Mouse (Mus musculus) MEL (cell line): ENCODE measurements at regions not wholly inside any gene's neighbourhood (a gene's known extent, or its start where the extent isn't known, plus 50 kb on each side); places are given as distances from the start of the nearest gene placed in this dataset.

Experiments
- DNase-seq: peaks from one replicate; pipeline ENCODE4 v3.0.0; 2011; ENCODE audit warnings: low read depth, low spot score
- H3K27ac ChIP-seq: 2 replicates; pipeline ENCODE4 v1.5.1; 2012; ENCODE audit warnings: low read depth, mild to moderate bottlenecking, control low read depth, low read length, moderate library complexity; ENCODE audit not compliant: control insufficient read depth
- H3K27me3 ChIP-seq, 2 experiments: fragments of 150-350 bp in 1 of 2; sonication (generic) in 1 of 2; 2 replicates each; pipeline ENCODE4 v1.6.1; 2012; ENCODE audit warnings: low read length in 2 of 2, mild to moderate bottlenecking in 2 of 2, improper control_type of control experiment in 1 of 2, moderate library complexity in 1 of 2; ENCODE audit not compliant: insufficient read depth in 2 of 2, control insufficient read depth in 1 of 2
- H3K36me3 ChIP-seq, 2 experiments: 2 replicates each; pipeline ENCODE4 v1.6.1; 2012 to 2014; ENCODE audit warnings: low read length in 2 of 2, improper control_type of control experiment in 1 of 2, inconsistent platforms in 1 of 2, mild to moderate bottlenecking in 1 of 2; ENCODE audit not compliant: insufficient read depth in 2 of 2, control insufficient read depth in 1 of 2
- H3K4me1 ChIP-seq, 2 experiments: fragments of 150-350 bp in 1 of 2; sonication (generic) in 1 of 2; 2 replicates each; pipeline ENCODE4 v1.6.1; 2012; ENCODE audit warnings: low read length in 2 of 2, improper control_type of control experiment in 1 of 2, mild to moderate bottlenecking in 1 of 2; ENCODE audit not compliant: insufficient read depth in 2 of 2, control insufficient read depth in 1 of 2
- H3K4me3 ChIP-seq, 2 experiments: fragments of 150-350 bp in 1 of 2; sonication (generic) in 1 of 2; 2 replicates each; pipeline ENCODE4 v1.5.1; 2012; ENCODE audit warnings: low read depth in 2 of 2, low read length in 2 of 2, mild to moderate bottlenecking in 2 of 2, moderate library complexity in 2 of 2, control low read depth in 1 of 2, improper control_type of control experiment in 1 of 2; ENCODE audit not compliant: control insufficient read depth in 1 of 2, insufficient read depth in 1 of 2
- H3K79me2 ChIP-seq: 2 replicates; pipeline ENCODE4 v1.6.1; 2012; ENCODE audit warnings: mild to moderate bottlenecking, low read length, moderate library complexity; ENCODE audit not compliant: control insufficient read depth, poor library complexity, insufficient read depth
- H3K9ac ChIP-seq: 2 replicates; pipeline ENCODE4 v1.6.1; 2012; ENCODE audit warnings: low read depth, mild to moderate bottlenecking, control low read depth, low read length, moderate library complexity; ENCODE audit not compliant: control insufficient read depth, poor library complexity, severe bottlenecking
- H3K9me3 ChIP-seq: fragments of 150-350 bp; sonication (generic); replicated peaks from 2 replicates; pipeline ENCODE4 v1.6.1; 2012; ENCODE audit warnings: mild to moderate bottlenecking, low read length, improper control_type of control experiment, moderate library complexity; ENCODE audit not compliant: insufficient read depth
- BHLHE40 ChIP-seq: IDR thresholded peaks from 2 replicates; pipeline ENCODE4 v1.6.1; 2012; ENCODE audit warnings: low read depth, mild to moderate bottlenecking, inconsistent platforms, low read length, improper control_type of control experiment, borderline replicate concordance
- CHD2 ChIP-seq: IDR thresholded peaks from 2 replicates; pipeline ENCODE4 v1.6.1; 2011; ENCODE audit warnings: low read length, improper control_type of control experiment
- CTCF ChIP-seq, 3 experiments: IDR thresholded peaks in 2 of 3; conservative IDR thresholded peaks in 1 of 3; 2 replicates each; pipeline ENCODE4 v1.5.1; 2011 to 2012; ENCODE audit warnings: low read length in 3 of 3, low read depth in 2 of 3, mild to moderate bottlenecking in 2 of 3, improper control_type of control experiment in 1 of 3, inconsistent platforms in 1 of 3, mixed read lengths in 1 of 3, moderate library complexity in 1 of 3; ENCODE audit not compliant: control insufficient read depth in 1 of 3, insufficient read depth in 1 of 3, poor library complexity in 1 of 3, severe bottlenecking in 1 of 3
- E2F4 ChIP-seq: IDR thresholded peaks from 2 replicates; pipeline ENCODE4 v1.6.1; 2011; ENCODE audit warnings: low read depth, low read length, improper control_type of control experiment, borderline replicate concordance
- JUND ChIP-seq: IDR thresholded peaks from 2 replicates; pipeline ENCODE4 v1.6.1; 2011; ENCODE audit warnings: low read depth, mild to moderate bottlenecking, improper control_type of control experiment, low read length
- MAX ChIP-seq: IDR thresholded peaks from 2 replicates; pipeline ENCODE4 v1.6.1; 2011; ENCODE audit warnings: low read length, improper control_type of control experiment
- MAZ ChIP-seq: IDR thresholded peaks from 2 replicates; pipeline ENCODE4 v1.6.1; 2012; ENCODE audit warnings: low read depth, mild to moderate bottlenecking, inconsistent platforms, low read length, improper control_type of control experiment
- MYC ChIP-seq: IDR thresholded peaks from 2 replicates; pipeline ENCODE4 v1.6.1; 2011; ENCODE audit warnings: low read depth, mild to moderate bottlenecking, low read length, improper control_type of control experiment, moderate library complexity
- TAL1 ChIP-seq: IDR thresholded peaks from 2 replicates; pipeline ENCODE4 v1.6.1; 2012; ENCODE audit warnings: mild to moderate bottlenecking, inconsistent platforms, low read length, moderate library complexity, mixed read lengths
- UBTF ChIP-seq: IDR thresholded peaks from 2 replicates; pipeline ENCODE4 v1.6.1; 2012; ENCODE audit warnings: low read depth, mild to moderate bottlenecking, inconsistent platforms, low read length, improper control_type of control experiment, moderate library complexity, borderline replicate concordance; ENCODE audit not compliant: insufficient read depth
- USF1 ChIP-seq: IDR thresholded peaks from 2 replicates; pipeline ENCODE4 v1.6.1; 2014; ENCODE audit warnings: low read depth, mild to moderate bottlenecking, inconsistent platforms, low read length, improper control_type of control experiment, moderate library complexity
- USF2 ChIP-seq, 2 experiments: IDR thresholded peaks; 2 replicates each; pipeline ENCODE4 v1.6.1; 2011 to 2012; ENCODE audit warnings: improper control_type of control experiment in 2 of 2, low read length in 2 of 2, borderline replicate concordance in 1 of 2, inconsistent platforms in 1 of 2, low read depth in 1 of 2, mild to moderate bottlenecking in 1 of 2; ENCODE audit not compliant: insufficient read depth in 1 of 2
- ZMIZ1 ChIP-seq: IDR thresholded peaks from 2 replicates; pipeline ENCODE4 v1.6.1; 2012; ENCODE audit warnings: low read depth, mild to moderate bottlenecking, inconsistent platforms, low read length, improper control_type of control experiment, moderate library complexity

GRCm38 (mm10) chr2:12776866-12777265 is 147.0 kb upstream of the Pter start:
- Histone ChIP-seq H3K4me3 (no peak overlapping the region), H3K9me3 (no peaks in the 10 kb centered on the region), H3K9ac (no peak overlapping the region), H3K4me1 (no peaks in the 10 kb centered on the region), H3K27ac (no peak overlapping the region), H3K36me3 (no peaks in the 10 kb centered on the region), H3K79me2 (no peaks in the 10 kb centered on the region), H3K27me3 (no peaks in the 10 kb centered on the region; a peak in 1 of 4 replicates)
- TF ChIP-seq BHLHE40 = no peak
- no peak for TF ChIP-seq USF2 (IDR thresholded peaks at IDR 0.05; ENCODE audit: borderline replicate concordance in 1 of 2, insufficient read depth in 1 of 2, low read depth in 1 of 2, low read length in 2 of 2)
- DNase-seq = no peak

GRCm38 (mm10) chr2:12777696-12778095 is 146.1 kb upstream of the Pter start:
- DNase-seq = no peak
- Histone ChIP-seq H3K27me3 (no peaks in the 10 kb centered on the region; a peak in 1 of 4 replicates), H3K79me2 (no peaks in the 10 kb centered on the region), H3K9ac (no peak overlapping the region), H3K4me3 (no peak overlapping the region), H3K9me3 (no peaks in the 10 kb centered on the region), H3K36me3 (no peaks in the 10 kb centered on the region), H3K27ac (no peak overlapping the region), H3K4me1 (no peaks in the 10 kb centered on the region)
- no peak for TF ChIP-seq ZMIZ1
- no peak for TF ChIP-seq MYC
- TF ChIP-seq MAX = no peak
- TF ChIP-seq JUND = no peak

- Histone ChIP-seq H3K9ac (no peak overlapping the region), H3K4me3 (no peak overlapping the region), H3K27me3 (no peaks in the 10 kb centered on the region; a peak in 1 of 4 replicates)
- TF ChIP-seq USF1 = no peak
- no peak for TF ChIP-seq TAL1
- TF ChIP-seq MAZ = no peak
- no peak for TF ChIP-seq CHD2
- TF ChIP-seq CTCF (IDR thresholded peaks at IDR 0.05 in 2 of 3, conservative IDR thresholded peaks at IDR 0.05 in 1 of 3; ENCODE audit: control insufficient read depth in 1 of 3, insufficient read depth in 1 of 3, low read depth in 2 of 3, low read length in 3 of 3, poor library complexity in 1 of 3, severe bottlenecking in 1 of 3) = no peak
- no peak for TF ChIP-seq ZMIZ1
- TF ChIP-seq MAX = no peak
- no peak for TF ChIP-seq UBTF
- TF ChIP-seq E2F4 = no peak
- TF ChIP-seq, all 39 proteins: peak for 0
- Histone ChIP-seq H3K27ac (no peak overlapping the region), H3K4me1 (no peaks in the 10 kb centered on the region), H3K9me3 (no peaks in the 10 kb centered on the region), H3K79me2 (no peaks in the 10 kb centered on the region), H3K36me3 (no peaks in the 10 kb centered on the region)
- DNase-seq = no peak
These were observed 131.2 kb upstream of the Pter start for GRCm38 (mm10) chr2:12792596-12792995.
